Mouse (Mus musculus): Measurements from ENCODE around the gene Dbt. TPM values are rescaled to one million over a fixed set of nuclear protein-coding genes. Genes with fewer than 3 reads are reported as not detected.

Dbt gene
- total and polyA plus RNA-seq, 3 experiments: 24.1 to 76.7 (median 54.1) TPM

GRCm38 (mm10) chr3:116520141-116520761 lies 7.4 kb downstream of the Dbt start:
- 61% methylated on average over 12 of the region's 12 CpGs for WGBS
- Histone ChIP-seq H3K36me3 (ENCODE audit: control insufficient read depth, insufficient read depth, low read length) (peaks cover 9% of the 10 kb centered on the region), H3K27me3 (ENCODE audit: control insufficient read depth, insufficient read depth, low read length) (no peaks in the 10 kb centered on the region), H3K27ac (no peak overlapping the region), H3K79me2 (replicated peaks; ENCODE audit: control insufficient read depth, insufficient read depth, low read length) (no peaks in the 10 kb centered on the region), H3K4me3 (no peak overlapping the region), H3K4me1 (ENCODE audit: control insufficient read depth, insufficient read depth, low read length) (peaks cover 2% of the 10 kb centered on the region), H3K9ac (ENCODE audit: low read depth, low read length) (no peak overlapping the region)
- no peak for TF ChIP-seq EP300 (IDR thresholded peaks at IDR 0.05; ENCODE audit: insufficient read depth, low read depth, low read length)
- TF ChIP-seq CTCF (IDR thresholded peaks at IDR 0.05): no peak
- TF ChIP-seq POLR2A (IDR thresholded peaks at IDR 0.05; ENCODE audit: insufficient read depth, low read depth, low read length): no peak
- no peak for DNase-seq
- intact Hi-C loops (cut with DNase I): no loop called here

DNA sequence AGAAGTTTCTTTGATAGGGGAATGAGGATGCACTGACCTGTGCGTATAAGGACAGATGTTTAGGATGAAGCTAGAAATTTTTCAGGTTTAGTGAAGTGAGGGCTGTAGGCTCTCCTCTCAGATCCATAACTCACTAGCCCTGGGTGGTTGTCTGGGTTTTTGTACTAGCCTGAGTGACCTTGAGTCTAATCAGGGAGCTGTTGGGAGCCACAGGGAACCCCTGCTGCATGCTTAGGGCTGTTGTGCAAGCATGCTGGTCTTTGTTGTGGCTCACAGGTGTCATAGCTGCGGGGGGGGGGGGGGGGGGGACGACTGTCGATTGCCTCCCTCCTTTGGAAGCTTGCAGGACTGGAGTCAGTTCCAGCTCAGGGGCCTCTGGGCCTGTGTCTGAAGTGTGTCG lies 16.9 kb downstream of the Dbt start:
- 57% methylated on average over 4 of the region's 5 CpGs for WGBS
- Histone ChIP-seq H3K79me2 (replicated peaks; ENCODE audit: control insufficient read depth, insufficient read depth, low read length) (no peaks in the 10 kb centered on the region), H3K9ac (ENCODE audit: low read depth, low read length) (no peak overlapping the region), H3K27me3 (ENCODE audit: control insufficient read depth, insufficient read depth, low read length) (no peaks in the 10 kb centered on the region), H3K4me1 (ENCODE audit: control insufficient read depth, insufficient read depth, low read length) (no peaks in the 10 kb centered on the region), H3K27ac (no peak overlapping the region), H3K4me3 (no peak overlapping the region), H3K36me3 (ENCODE audit: control insufficient read depth, insufficient read depth, low read length) (no peaks in the 10 kb centered on the region)
- DNase-seq: peak in 1 of 2 experiments; percentile 8
- TF ChIP-seq CTCF (IDR thresholded peaks at IDR 0.05) (no peak), POLR2A (IDR thresholded peaks at IDR 0.05; ENCODE audit: insufficient read depth, low read depth, low read length) (no peak), EP300 (IDR thresholded peaks at IDR 0.05; ENCODE audit: insufficient read depth, low read depth, low read length) (no peak)
- intact Hi-C loops (cut with DNase I): no loop called here

DNA sequence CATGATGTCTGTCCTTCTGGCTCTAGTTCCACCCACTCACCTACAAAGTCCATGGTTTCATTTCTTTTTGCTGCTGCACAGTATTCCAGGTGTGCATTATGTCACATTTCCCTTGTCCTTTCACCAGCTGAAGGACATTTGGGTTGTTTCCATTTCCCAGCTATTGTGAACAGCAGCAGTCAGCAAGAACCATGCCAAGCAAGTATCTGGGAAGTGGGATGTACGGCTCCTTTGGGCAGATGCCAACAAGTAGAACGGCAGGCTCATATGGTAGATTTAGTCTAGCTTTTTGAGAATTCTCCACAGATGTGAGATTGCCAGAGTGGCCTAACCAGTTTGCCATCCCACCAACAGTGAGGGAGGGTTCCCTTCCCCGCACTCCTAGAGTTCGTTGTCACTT lies 18.0 kb downstream of the Dbt start:
- 50% methylated on average over 4 of the region's 4 CpGs for WGBS
- intact Hi-C loops (cut with DNase I): no loop called here

GRCm38 (mm10) chr3:116536428-116537199 lies 23.7 kb downstream of the Dbt start:
- 36% methylated on average over 16 of the region's 16 CpGs for WGBS
- H3K36me3 ChIP-seq (ENCODE audit: control insufficient read depth, insufficient read depth, low read length): no peaks in the 10 kb centered on the region; the same call in 1 of the 2 replicates
- no peak overlapping the region for H3K9ac ChIP-seq (ENCODE audit: low read depth, low read length)
- H3K27ac ChIP-seq: no peak overlapping the region
- 0 out of 2 replicates have a peak, but pooled peaks have one; percentile 26 for TF ChIP-seq EP300 (IDR thresholded peaks at IDR 0.05; ENCODE audit: insufficient read depth, low read depth, low read length)
- no peak for TF ChIP-seq POLR2A (IDR thresholded peaks at IDR 0.05; ENCODE audit: insufficient read depth, low read depth, low read length)
- DNase-seq: peak; percentile 47 to 76
- H3K4me3 ChIP-seq: no peak overlapping the region
- no peaks in the 10 kb centered on the region for H3K27me3 ChIP-seq (ENCODE audit: control insufficient read depth, insufficient read depth, low read length)
- no peaks in the 10 kb centered on the region for H3K79me2 ChIP-seq (replicated peaks; ENCODE audit: control insufficient read depth, insufficient read depth, low read length)
- H3K4me1 ChIP-seq (ENCODE audit: control insufficient read depth, insufficient read depth, low read length): peaks cover 1% of the 10 kb centered on the region; the same call in 1 of the 2 replicates
- intact Hi-C loops (cut with DNase I): no loop called here

More for the DNA sequence above, 18.0 kb downstream of the Dbt start:
- no peaks in the 10 kb centered on the region for H3K79me2 ChIP-seq (replicated peaks; ENCODE audit: control insufficient read depth, insufficient read depth, low read length)
- H3K4me3 ChIP-seq: no peak overlapping the region
- DNase-seq: peak in 1 of 2 experiments; percentile 14
- H3K9ac ChIP-seq (ENCODE audit: low read depth, low read length): no peak overlapping the region
- no peak overlapping the region for H3K27ac ChIP-seq
- H3K4me1 ChIP-seq (ENCODE audit: control insufficient read depth, insufficient read depth, low read length): no peaks in the 10 kb centered on the region
- H3K36me3 ChIP-seq (ENCODE audit: control insufficient read depth, insufficient read depth, low read length): no peaks in the 10 kb centered on the region
- H3K27me3 ChIP-seq (ENCODE audit: control insufficient read depth, insufficient read depth, low read length): no peaks in the 10 kb centered on the region
- TF ChIP-seq EP300 (IDR thresholded peaks at IDR 0.05; ENCODE audit: insufficient read depth, low read depth, low read length): no peak
- TF ChIP-seq POLR2A (IDR thresholded peaks at IDR 0.05; ENCODE audit: insufficient read depth, low read depth, low read length): no peak
- TF ChIP-seq CTCF (IDR thresholded peaks at IDR 0.05): no peak

GRCm38 (mm10) chr3:116537200-116537573 lies 24.3 kb downstream of the Dbt start:
- no peak overlapping the region for H3K4me3 ChIP-seq
- no peak for TF ChIP-seq EP300 (IDR thresholded peaks at IDR 0.05; ENCODE audit: insufficient read depth, low read depth, low read length)
- no peak for TF ChIP-seq CTCF (IDR thresholded peaks at IDR 0.05)
- no peak for TF ChIP-seq POLR2A (IDR thresholded peaks at IDR 0.05; ENCODE audit: insufficient read depth, low read depth, low read length)
- 75% methylated on average over 6 of the region's 6 CpGs for WGBS
- H3K27ac ChIP-seq: no peak overlapping the region
- DNase-seq: peak in 1 of 2 experiments; percentile 11
- intact Hi-C loops (cut with DNase I): no loop called here
- no peaks in the 10 kb centered on the region for H3K27me3 ChIP-seq (ENCODE audit: control insufficient read depth, insufficient read depth, low read length)
- no peaks in the 10 kb centered on the region for H3K79me2 ChIP-seq (replicated peaks; ENCODE audit: control insufficient read depth, insufficient read depth, low read length)
- no peak overlapping the region for H3K9ac ChIP-seq (ENCODE audit: low read depth, low read length)
- no peaks in the 10 kb centered on the region; the same call in 1 of the 2 replicates for H3K36me3 ChIP-seq (ENCODE audit: control insufficient read depth, insufficient read depth, low read length)
- H3K4me1 ChIP-seq (ENCODE audit: control insufficient read depth, insufficient read depth, low read length): peaks cover 1% of the 10 kb centered on the region; the same call in 1 of the 2 replicates

DNA sequence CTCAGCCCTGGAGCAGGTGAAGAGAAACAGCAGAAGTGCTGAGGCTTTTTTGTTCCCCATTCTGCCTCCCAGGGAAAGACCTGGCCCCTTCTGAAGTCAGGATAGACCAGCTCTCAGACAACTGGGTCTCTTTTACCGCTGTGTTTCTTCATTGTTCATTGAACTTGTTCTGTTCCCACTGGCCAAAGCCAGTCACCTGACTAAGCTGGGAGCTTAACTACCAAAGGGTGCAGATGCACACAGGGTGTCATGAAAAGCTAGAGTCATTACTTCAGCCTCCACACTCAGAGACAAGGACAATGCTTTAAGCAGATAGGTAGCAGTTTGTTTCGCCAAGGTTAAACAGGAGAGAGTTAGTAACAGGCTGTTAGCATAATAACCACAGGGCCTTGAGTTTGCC lies 29.2 kb downstream of the Dbt start:
- WGBS: 68% methylated on average over 2 of the region's 2 CpGs
- H3K27ac ChIP-seq: no peak overlapping the region
- H3K36me3 ChIP-seq (ENCODE audit: control insufficient read depth, insufficient read depth, low read length): no peaks in the 10 kb centered on the region
- H3K4me1 ChIP-seq (ENCODE audit: control insufficient read depth, insufficient read depth, low read length): no peaks in the 10 kb centered on the region
- H3K9ac ChIP-seq (ENCODE audit: low read depth, low read length): no peak overlapping the region
- TF ChIP-seq CTCF (IDR thresholded peaks at IDR 0.05) (no peak), POLR2A (IDR thresholded peaks at IDR 0.05; ENCODE audit: insufficient read depth, low read depth, low read length) (no peak), EP300 (IDR thresholded peaks at IDR 0.05; ENCODE audit: insufficient read depth, low read depth, low read length) (no peak)
- no peak overlapping the region for H3K4me3 ChIP-seq
- no peaks in the 10 kb centered on the region for H3K27me3 ChIP-seq (ENCODE audit: control insufficient read depth, insufficient read depth, low read length)
- intact Hi-C loops (cut with DNase I): no loop called here
- DNase-seq: peak in 1 of 2 experiments; percentile 2
- H3K79me2 ChIP-seq (replicated peaks; ENCODE audit: control insufficient read depth, insufficient read depth, low read length): no peaks in the 10 kb centered on the region
